Mouse (Mus musculus): Measurements from ENCODE around the gene C130074G19Rik.

DNA sequence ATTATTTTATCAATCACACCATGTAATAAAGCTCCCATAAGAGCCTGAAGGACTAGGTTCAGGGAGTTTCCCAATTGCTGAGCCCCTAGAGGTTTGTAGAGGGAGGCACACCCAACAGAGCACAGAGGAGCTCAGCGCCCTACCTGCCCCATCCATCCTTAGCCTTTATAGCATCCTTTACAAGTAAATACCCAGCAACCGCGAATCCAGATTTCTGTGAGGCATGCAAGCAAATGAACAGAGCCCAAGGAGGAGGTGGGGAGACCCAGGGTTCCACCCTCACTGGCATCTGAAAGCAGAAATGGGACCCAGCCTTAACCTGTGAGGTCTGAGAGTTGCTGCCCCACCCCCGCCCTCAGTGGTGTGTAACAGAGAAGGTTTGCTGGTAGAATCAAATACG lies 46.7 kb downstream of the C130074G19Rik start:
- TF ChIP-seq POLR2A (IDR thresholded peaks at IDR 0.05; ENCODE audit: insufficient read length, low read depth) = no peak
- no peak for TF ChIP-seq POLR2AphosphoS2 (IDR thresholded peaks at IDR 0.05; ENCODE audit: insufficient read length, low read depth)
- no peak for TF ChIP-seq CEBPB (IDR thresholded peaks at IDR 0.05; ENCODE audit: insufficient read depth, poor library complexity, severe bottlenecking)
- no peak for TF ChIP-seq USF1 (IDR thresholded peaks at IDR 0.05; ENCODE audit: low read depth)
- no peak for TF ChIP-seq TCF3 (IDR thresholded peaks at IDR 0.05; ENCODE audit: insufficient read length, low read depth)
- no peak for TF ChIP-seq MAX (IDR thresholded peaks at IDR 0.05; ENCODE audit: low read depth)

Measured in myocyte (in vitro differentiated cells).